Mouse (Mus musculus) megakaryocyte, embryonic 14.5 days (primary cell): ENCODE results near the gene Itpr1.

Experiments used
- FLI1 ChIP-seq: IDR thresholded peaks from 2 replicates; pipeline ENCODE4 v1.6.1; 2012; ENCODE audit warnings: low read length, inconsistent platforms, mixed read lengths
- GATA1 ChIP-seq: IDR thresholded peaks from 3 replicates; pipeline ENCODE4 v1.6.1; 2012; ENCODE audit warnings: mixed read lengths, low read length, inconsistent platforms, borderline replicate concordance

- TF ChIP-seq FLI1 (no peak), GATA1 (no peak)
Measured at GRCm38 (mm10) chr6:108337289-108337688, 124.4 kb downstream of the Itpr1 start.
